Mouse (Mus musculus) embryonic facial prominence, embryonic 10.5 days (tissue): ENCODE data around the gene Pard6a. TPM values are rescaled to one million over a fixed set of nuclear protein-coding genes. Genes with fewer than 3 reads are reported as not detected.

Source experiments
- DNase-seq: peaks from one replicate; pipeline ENCODE4 v3.0.0-alpha.2; 2017; ENCODE audit warnings: low spot score
- H3K27ac ChIP-seq: fragments of 300-500 bp; sonication (generic); replicated peaks from 2 replicates; pipeline ENCODE4 v1.5.1; 2016; ENCODE audit warnings: mild to moderate bottlenecking
- H3K27me3 ChIP-seq: fragments of 300-500 bp; sonication (generic); replicated peaks from 2 replicates; pipeline ENCODE4 v1.6.1; 2016; ENCODE audit warnings: low read depth, mild to moderate bottlenecking; ENCODE audit not compliant: poor library complexity, severe bottlenecking
- H3K36me3 ChIP-seq: fragments of 300-500 bp; sonication (generic); replicated peaks from 2 replicates; pipeline ENCODE4 v1.6.1; 2016; ENCODE audit warnings: mild to moderate bottlenecking, moderate library complexity
- H3K4me1 ChIP-seq: fragments of 300-500 bp; sonication (generic); 2 replicates; pipeline ENCODE4 v1.6.1; 2016
- H3K4me3 ChIP-seq: fragments of 300-500 bp; sonication (generic); 2 replicates; pipeline ENCODE4 v1.5.1; 2016; ENCODE audit warnings: mild to moderate bottlenecking, moderate library complexity
- H3K9me3 ChIP-seq: fragments of 300-500 bp; sonication (generic); 2 replicates; pipeline ENCODE4 v1.6.1; 2016; ENCODE audit warnings: mild to moderate bottlenecking
- WGBS: fragments of 180-500 bp; shearing (Covaris S2); methylation state at CpG from one replicate; pipeline ENCODE4 v1.1.7; 2016; 5-methylcytosine and 5-hydroxymethylcytosine counted together
- polyA plus RNA-seq: library from polyadenylated mRNA; unstranded; fragments of >200 nt; fragmentation: Nextera tagmentation; extraction: Ambion mirVana; gene quantifications from 2 replicates; pipeline ENCODE4 v1.2.1, GENCODE M21; 2016

Pard6a gene
- polyA plus RNA-seq, 1 experiment from 2014 or later, result 16.8 TPM

DNA sequence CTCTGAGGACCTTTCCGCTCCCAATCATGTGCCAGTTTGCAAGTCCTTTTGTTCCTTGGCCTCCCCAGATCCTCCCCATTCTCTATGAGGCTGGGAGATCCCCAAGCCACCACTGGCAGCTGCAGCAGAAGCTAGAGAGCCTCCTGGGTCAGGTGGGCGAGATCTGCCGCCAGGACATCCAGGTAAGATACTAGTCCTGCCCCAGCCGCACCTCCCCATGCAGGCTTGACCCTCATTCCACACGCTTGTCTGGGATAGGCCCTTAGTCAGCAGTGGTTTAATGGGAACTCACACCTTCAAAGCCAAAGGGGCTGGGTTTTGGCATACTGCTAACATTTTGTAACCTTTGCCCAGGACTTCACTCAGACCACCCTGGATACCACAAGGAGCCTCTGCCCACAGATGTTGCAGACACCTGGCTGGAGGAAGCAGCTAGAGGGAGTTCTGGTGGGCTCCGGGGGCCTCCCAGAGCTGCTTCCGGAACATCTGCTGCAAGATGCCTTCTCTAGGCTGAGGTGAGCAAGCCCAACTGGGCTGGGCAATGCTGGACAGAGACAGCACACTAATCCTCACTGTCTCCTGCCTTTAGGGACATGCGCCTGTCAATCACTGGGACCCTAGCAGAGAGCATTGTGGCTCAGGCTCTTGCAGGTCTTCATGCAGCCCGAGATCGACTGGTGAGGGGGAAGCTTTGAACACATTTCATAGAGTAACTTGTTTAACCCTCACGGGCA lies 8.3 kb upstream of the Pard6a start:
- WGBS, result 91% methylated on average over 11 of the region's 11 CpGs
- Histone ChIP-seq H3K27ac (no peak overlapping the region), H3K36me3 (peaks cover 24% of the 10 kb centered on the region), H3K4me1 (peaks cover 13% of the 10 kb centered on the region), H3K27me3 (peaks cover 23% of the 10 kb centered on the region), H3K9me3 (peaks cover 8% of the 10 kb centered on the region; the same call in 1 of the 2 replicates), H3K4me3 (no peak overlapping the region)
- DNase-seq, result no peak

DNA sequence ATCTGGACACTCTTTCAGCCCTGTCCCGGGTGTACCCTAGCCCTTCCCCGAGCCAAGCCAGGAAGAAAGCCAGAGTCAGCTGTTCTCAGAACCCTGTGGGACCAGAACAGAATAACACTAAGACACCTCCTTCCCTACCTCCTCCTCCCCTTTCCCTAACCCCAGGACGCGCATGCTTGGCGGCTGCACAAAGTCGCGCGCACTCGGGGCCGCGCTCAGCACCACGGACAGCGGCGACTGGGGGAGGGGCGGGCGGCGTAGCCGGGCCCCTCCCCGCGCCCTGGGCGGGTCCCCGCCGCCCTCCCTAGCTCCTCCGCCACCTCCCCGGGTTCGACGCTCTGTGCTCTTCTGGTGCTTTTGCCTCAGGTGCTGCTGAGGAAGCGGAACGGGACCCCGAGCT lies 7.3 kb upstream of the Pard6a start:
- 4% methylated on average over 30 of the region's 30 CpGs for WGBS
- H3K4me3 ChIP-seq, result peak overlapping the region; percentile 61
- H3K9me3 ChIP-seq, result peaks cover 8% of the 10 kb centered on the region; the same call in 1 of the 2 replicates
- H3K4me1 ChIP-seq, result peaks cover 13% of the 10 kb centered on the region
- 0 out of 2 replicates have a peak overlapping the region, but pooled peaks have one; percentile 2 for H3K27ac ChIP-seq
- peak; percentile 85 for DNase-seq
- H3K36me3 ChIP-seq, result peaks cover 34% of the 10 kb centered on the region
- peaks cover 23% of the 10 kb centered on the region for H3K27me3 ChIP-seq

DNA sequence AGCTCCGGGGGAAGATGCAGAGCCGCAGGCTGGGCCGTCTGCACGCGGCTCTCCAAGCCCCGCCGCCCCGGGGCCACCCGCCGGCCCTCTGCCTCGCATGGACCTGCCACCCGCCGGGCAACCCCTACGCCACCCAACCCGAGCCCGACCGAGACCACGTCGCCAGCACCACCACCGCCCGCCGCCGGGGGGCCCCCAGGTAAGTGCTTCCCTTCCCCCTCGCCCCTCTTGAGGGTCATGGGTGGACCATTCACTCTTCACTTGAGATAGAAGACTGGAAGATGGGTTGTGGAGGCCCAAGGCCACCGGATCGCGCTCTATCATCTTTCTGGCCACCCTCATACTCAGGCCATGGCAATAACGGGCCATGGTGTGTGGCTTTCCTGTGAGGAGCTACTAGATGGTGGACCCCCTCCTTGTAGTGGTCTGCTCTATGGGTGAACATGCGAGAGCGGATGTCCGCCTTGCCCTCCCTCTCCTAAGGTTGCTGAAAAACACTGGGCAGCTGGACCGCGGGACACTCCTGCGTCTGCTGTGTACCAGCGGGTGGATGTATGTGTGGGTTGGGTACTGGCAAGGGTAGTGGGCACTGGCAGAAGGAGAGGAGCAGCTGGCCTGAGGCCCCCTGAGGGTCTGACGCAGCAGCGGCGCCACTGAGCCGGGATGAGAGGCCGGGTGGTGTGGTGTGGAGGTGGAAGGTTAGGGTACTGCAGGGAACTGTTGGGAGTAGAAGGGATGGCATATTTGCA lies 6.7 kb upstream of the Pard6a start:
- peak; percentile 43 for DNase-seq
- peaks cover 8% of the 10 kb centered on the region; the same call in 1 of the 2 replicates for H3K9me3 ChIP-seq
- H3K36me3 ChIP-seq, result peaks cover 39% of the 10 kb centered on the region
- 6% methylated on average over 40 of the region's 40 CpGs for WGBS
- H3K27me3 ChIP-seq, result peaks cover 22% of the 10 kb centered on the region
- H3K4me3 ChIP-seq, result peak overlapping the region; percentile 61
- H3K27ac ChIP-seq, result 0 out of 2 replicates have a peak overlapping the region, but pooled peaks have one; percentile 2
- peaks cover 13% of the 10 kb centered on the region for H3K4me1 ChIP-seq

DNA sequence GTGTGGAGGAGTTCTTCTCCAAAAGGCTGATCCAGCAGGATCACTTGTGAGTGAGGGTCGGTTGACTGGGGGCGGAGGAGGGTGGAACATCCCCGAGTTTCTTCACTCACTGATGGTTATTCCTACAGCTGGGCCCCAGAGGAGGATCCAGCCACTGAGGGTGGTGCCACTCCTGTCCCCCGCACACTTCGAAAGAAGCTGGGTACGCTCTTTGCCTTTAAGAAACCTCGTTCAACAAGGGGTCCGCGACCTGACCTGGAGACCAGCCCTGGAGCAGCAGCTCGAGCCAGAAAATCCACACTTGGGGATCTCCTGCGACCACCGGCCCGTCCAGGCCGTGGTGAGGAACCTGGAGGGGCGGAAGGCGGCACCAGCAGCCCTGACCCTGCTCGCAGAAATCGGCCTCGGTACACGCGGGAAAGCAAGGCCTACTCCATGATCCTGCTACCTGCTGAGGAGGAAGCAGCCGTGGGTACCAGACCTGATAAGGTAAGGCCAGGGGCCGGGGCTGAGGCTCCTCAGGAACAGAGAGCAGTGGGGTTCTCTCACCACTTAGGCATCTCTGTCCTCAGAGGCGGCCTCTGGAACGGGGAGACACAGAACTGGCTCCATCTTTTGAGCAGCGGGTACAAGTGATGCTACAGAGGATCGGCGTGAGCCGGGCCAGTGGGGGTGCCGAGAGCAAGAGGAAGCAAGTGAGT lies 5.7 kb upstream of the Pard6a start:
- H3K27me3 ChIP-seq, result peaks cover 18% of the 10 kb centered on the region
- no peak for DNase-seq
- no peak overlapping the region for H3K27ac ChIP-seq
- peaks cover 8% of the 10 kb centered on the region; the same call in 1 of the 2 replicates for H3K9me3 ChIP-seq
- H3K4me3 ChIP-seq, result peak overlapping the region; percentile 18; the same call in 1 of the 2 replicates
- peaks cover 22% of the 10 kb centered on the region for H3K4me1 ChIP-seq
- H3K36me3 ChIP-seq, result peaks cover 44% of the 10 kb centered on the region
- 84% methylated on average over 30 of the region's 30 CpGs for WGBS

- Histone ChIP-seq H3K36me3 (peaks cover 46% of the 10 kb centered on the region), H3K27me3 (peaks cover 18% of the 10 kb centered on the region), H3K9me3 (peaks cover 8% of the 10 kb centered on the region; the same call in 1 of the 2 replicates), H3K4me1 (peaks cover 35% of the 10 kb centered on the region), H3K4me3 (no peak overlapping the region), H3K27ac (no peak overlapping the region)
- DNase-seq, result no peak
- WGBS, result 91% methylated on average over 17 of the region's 17 CpGs
Measured at GRCm38 (mm10) chr8:105697196-105697780, 3.7 kb upstream of the Pard6a start.

DNA sequence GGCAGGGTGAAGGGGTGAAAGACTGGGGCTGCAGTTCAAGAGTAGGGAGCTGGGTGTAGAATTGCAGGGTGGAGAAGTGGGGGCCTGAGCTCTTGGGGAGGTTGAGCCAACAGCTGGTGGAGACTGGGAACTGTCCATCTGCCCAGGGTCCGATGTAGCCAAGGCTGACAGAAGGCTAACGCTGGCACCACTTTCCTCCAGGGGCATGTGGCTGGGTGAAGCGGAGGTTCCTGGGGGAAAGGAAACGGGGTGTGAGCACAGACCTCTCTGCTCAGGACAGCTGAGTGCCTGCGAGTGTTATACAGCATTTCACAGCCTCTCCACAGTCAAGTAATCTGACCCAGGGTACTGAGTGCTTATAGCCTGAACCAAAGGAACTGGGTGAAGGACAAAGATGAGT lies 2.2 kb upstream of the Pard6a start:
- H3K4me1 ChIP-seq, result peaks cover 36% of the 10 kb centered on the region
- H3K27me3 ChIP-seq, result peaks cover 18% of the 10 kb centered on the region
- no peak overlapping the region for H3K27ac ChIP-seq
- WGBS, result 90% methylated on average over 5 of the region's 5 CpGs
- peaks cover 53% of the 10 kb centered on the region for H3K36me3 ChIP-seq
- DNase-seq, result no peak
- peak overlapping the region; percentile 21; the same call in 1 of the 2 replicates for H3K4me3 ChIP-seq
- H3K9me3 ChIP-seq, result no peaks in the 10 kb centered on the region

GRCm38 (mm10) chr8:105699488-105700215 lies 1.3 kb upstream of the Pard6a start:
- Histone ChIP-seq H3K36me3 (peaks cover 62% of the 10 kb centered on the region), H3K27ac (0 out of 2 replicates have a peak overlapping the region, but pooled peaks have one; percentile 84)
- no peak for DNase-seq

DNA sequence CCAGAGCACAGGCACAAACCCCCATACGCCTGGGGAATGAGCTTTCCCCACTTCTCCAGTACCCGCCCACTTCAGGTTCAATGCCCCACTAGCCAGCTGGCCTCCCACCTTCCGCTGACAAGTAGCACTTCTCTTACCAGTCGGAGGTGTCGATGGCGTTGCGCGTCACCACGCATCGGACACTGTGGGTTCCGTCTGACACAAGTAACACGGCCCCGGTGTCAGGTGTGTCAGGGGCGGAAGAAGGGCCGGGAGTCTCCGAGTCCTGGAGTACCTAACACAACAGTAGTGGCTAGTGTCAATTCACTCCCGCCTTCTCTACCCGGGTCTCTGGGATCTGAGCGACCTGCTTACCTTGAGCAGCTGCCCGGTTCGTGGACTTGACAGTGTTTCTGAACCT lies 382 bp upstream of the Pard6a start:
- H3K4me1 ChIP-seq, result peaks cover 27% of the 10 kb centered on the region
- peaks cover 1% of the 10 kb centered on the region for H3K27me3 ChIP-seq
- H3K27ac ChIP-seq, result peak overlapping the region; percentile 84
- H3K9me3 ChIP-seq, result no peaks in the 10 kb centered on the region
- no peak for DNase-seq
- H3K4me3 ChIP-seq, result peak overlapping the region; percentile 81
- WGBS, result 1% methylated on average over 21 of the region's 21 CpGs
- peaks cover 69% of the 10 kb centered on the region for H3K36me3 ChIP-seq

More at GRCm38 (mm10) chr8:105699488-105700215, 1.3 kb upstream of the Pard6a start:
- Histone ChIP-seq H3K4me1 (peaks cover 27% of the 10 kb centered on the region), H3K4me3 (peak overlapping the region; percentile 81), H3K9me3 (no peaks in the 10 kb centered on the region), H3K27me3 (peaks cover 10% of the 10 kb centered on the region)
- WGBS, result 91% methylated on average over 11 of the region's 11 CpGs

- peaks cover 37% of the 10 kb centered on the region for H3K4me1 ChIP-seq
- no peaks in the 10 kb centered on the region for H3K9me3 ChIP-seq
- H3K36me3 ChIP-seq, result peaks cover 66% of the 10 kb centered on the region
- peak overlapping the region; percentile 81 for H3K4me3 ChIP-seq
- peak; percentile 29 for DNase-seq
- H3K27me3 ChIP-seq, result no peaks in the 10 kb centered on the region
- WGBS, result 40% methylated on average over 18 of the region's 18 CpGs
- H3K27ac ChIP-seq, result peak overlapping the region; percentile 84
Measured at GRCm38 (mm10) chr8:105702001-105702401, 1.1 kb downstream of the Pard6a start.

DNA sequence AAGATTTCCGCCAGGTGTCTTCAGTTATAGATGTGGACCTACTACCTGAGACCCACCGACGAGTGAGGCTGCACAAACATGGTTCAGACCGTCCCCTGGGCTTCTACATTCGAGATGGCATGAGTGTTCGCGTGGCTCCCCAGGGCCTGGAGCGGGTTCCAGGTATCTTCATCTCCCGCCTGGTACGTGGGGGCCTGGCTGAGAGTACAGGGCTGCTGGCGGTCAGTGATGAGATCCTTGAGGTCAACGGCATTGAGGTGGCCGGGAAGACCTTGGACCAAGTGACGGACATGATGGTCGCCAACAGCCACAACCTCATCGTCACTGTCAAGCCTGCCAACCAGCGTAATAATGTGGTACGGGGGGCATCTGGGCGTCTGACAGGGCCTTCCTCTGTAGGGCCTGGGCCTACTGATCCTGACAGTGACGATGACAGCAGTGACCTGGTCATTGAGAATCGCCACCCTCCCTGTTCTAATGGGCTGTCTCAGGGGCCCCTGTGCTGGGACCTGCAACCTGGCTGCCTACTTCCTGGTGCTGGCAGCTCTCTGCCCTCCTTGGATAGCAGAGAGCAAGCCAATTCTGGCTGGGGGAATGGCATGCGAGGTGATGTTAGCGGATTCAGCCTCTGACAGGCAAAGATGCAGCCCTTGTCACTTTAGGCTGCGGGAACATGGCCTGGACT lies 1.9 kb downstream of the Pard6a start:
- peaks cover 57% of the 10 kb centered on the region for H3K36me3 ChIP-seq
- no peak for DNase-seq
- peak overlapping the region; percentile 81; the same call in 1 of the 2 replicates for H3K4me3 ChIP-seq
- 91% methylated on average over 24 of the region's 24 CpGs for WGBS
- no peaks in the 10 kb centered on the region for H3K27me3 ChIP-seq
- H3K9me3 ChIP-seq, result no peaks in the 10 kb centered on the region
- H3K27ac ChIP-seq, result no peak overlapping the region
- H3K4me1 ChIP-seq, result peaks cover 45% of the 10 kb centered on the region

DNA sequence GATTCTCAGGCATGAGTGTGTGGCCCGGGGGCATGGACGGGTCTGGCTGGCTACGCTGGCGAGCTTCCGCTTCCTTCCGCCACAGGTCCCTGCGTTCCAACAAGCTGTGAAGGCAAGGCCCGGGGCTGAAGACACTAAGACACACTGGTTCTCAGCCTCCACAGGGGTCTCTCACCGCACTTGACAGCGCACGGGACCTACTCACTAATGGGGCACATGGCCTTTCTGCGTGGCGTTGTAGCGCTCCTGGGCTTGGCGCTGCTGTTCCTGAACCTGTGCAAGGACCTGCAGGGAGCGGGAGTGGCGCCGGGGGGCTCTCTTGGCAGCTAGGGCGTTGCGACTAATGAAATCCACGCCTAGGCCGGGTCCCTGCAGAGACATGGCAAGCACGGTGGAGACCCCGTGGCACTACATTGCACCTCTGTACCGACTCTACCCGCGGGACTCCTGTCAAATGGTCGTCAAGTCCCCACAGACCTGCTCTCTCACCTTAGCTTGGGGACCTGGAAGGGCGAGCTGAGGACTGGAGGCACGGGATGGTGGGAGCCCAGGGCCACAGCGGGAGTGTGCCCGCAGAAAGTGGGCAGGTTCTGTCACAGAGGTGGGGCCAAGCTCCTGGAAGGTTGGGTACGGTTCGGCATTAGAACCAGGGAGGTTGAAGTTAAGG lies 3.3 kb downstream of the Pard6a start:
- Histone ChIP-seq H3K4me3 (no peak overlapping the region), H3K9me3 (no peaks in the 10 kb centered on the region), H3K27ac (no peak overlapping the region), H3K36me3 (peaks cover 44% of the 10 kb centered on the region), H3K4me1 (peaks cover 48% of the 10 kb centered on the region), H3K27me3 (no peaks in the 10 kb centered on the region)
- no peak for DNase-seq
- 93% methylated on average over 34 of the region's 34 CpGs for WGBS
